Mouse (Mus musculus): Measurements from ENCODE around the gene A230050P20Rik.

A230050P20Rik gene

GRCm38 (mm10) chr9:20897736-20898510 is 29.5 kb downstream of the A230050P20Rik start:
- no peak for DNase-seq

- peak; percentile 71 to 86 for DNase-seq
Observed at GRCm38 (mm10) chr9:20898511-20899073, 30.1 kb downstream of the A230050P20Rik start, which contains the start of gene Eif3g. Gene Eif3g (minus strand): TSS chr9:20898623.

- peak in 1 of 2 experiments; percentile 31 for DNase-seq
Observed at GRCm38 (mm10) chr9:20901466-20902173, 33.2 kb downstream of the A230050P20Rik start.

GRCm38 (mm10) chr9:20902174-20902491 is 33.7 kb downstream of the A230050P20Rik start:
- DNase-seq: no peak

GRCm38 (mm10) chr9:20909948-20910347 is 41.5 kb downstream of the A230050P20Rik start:
- no peak for DNase-seq

- DNase-seq: peak in 1 of 2 experiments; percentile 16
Observed at GRCm38 (mm10) chr9:20916160-20916559, 47.7 kb downstream of the A230050P20Rik start.

- DNase-seq: no peak
Observed at GRCm38 (mm10) chr9:20923258-20923657, 54.8 kb downstream of the A230050P20Rik start.

Data from spleen, adult 18-20 months (tissue).